Mouse (Mus musculus): Measurements from ENCODE around the gene Wdr63. TPM values are rescaled to one million over a fixed set of nuclear protein-coding genes. Genes with fewer than 3 reads are reported as not detected.

Wdr63 gene
- total RNA-seq, 4 experiments from 2014 or later: 0.21 to 1.5 (median 0.29) TPM

DNA sequence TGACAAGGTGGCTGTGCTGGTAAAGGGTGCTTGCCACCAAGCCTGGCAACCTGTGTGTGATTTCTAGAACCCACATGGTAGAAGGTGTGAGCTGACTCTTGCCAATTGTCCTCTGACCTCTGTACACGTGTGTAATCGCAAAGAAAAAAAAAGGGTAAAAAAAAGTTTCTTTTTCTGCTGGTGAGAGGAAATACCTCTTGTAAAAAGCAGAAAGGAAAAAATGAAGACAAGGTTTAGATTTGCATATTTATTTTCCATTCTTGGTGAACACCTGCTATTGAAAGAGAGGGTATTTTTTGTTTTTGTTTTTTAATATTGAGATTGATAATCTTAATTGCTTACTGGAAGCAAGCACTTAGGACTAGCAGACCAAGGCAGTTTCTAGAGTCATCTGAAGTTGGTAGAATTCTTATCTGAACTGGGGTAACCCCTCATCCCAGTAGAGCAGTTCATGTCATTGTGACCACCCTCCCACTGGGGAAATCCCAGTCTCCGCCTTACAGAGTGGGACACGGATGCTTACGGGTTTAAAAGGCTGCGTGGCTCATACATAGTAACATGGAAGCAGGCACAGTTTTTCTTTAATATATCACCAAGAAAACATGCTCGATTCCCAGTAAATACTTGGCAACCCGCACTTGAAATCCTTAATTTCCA is 15.0 kb upstream of the Wdr63 start:
- DNase-seq (ENCODE audit: low spot score in 2 of 2): no peak

- DNase-seq (ENCODE audit: low spot score in 2 of 2): no peak
Measured at GRCm38 (mm10) chr3:146122125-146122420, 14.1 kb upstream of the Wdr63 start.

- DNase-seq (ENCODE audit: low spot score in 2 of 2): no peak
Measured at GRCm38 (mm10) chr3:146121310-146122124, 13.6 kb upstream of the Wdr63 start.

- DNase-seq (ENCODE audit: low spot score in 2 of 2): no peak
Measured at GRCm38 (mm10) chr3:146117997-146118457, 10.1 kb upstream of the Wdr63 start.

DNA sequence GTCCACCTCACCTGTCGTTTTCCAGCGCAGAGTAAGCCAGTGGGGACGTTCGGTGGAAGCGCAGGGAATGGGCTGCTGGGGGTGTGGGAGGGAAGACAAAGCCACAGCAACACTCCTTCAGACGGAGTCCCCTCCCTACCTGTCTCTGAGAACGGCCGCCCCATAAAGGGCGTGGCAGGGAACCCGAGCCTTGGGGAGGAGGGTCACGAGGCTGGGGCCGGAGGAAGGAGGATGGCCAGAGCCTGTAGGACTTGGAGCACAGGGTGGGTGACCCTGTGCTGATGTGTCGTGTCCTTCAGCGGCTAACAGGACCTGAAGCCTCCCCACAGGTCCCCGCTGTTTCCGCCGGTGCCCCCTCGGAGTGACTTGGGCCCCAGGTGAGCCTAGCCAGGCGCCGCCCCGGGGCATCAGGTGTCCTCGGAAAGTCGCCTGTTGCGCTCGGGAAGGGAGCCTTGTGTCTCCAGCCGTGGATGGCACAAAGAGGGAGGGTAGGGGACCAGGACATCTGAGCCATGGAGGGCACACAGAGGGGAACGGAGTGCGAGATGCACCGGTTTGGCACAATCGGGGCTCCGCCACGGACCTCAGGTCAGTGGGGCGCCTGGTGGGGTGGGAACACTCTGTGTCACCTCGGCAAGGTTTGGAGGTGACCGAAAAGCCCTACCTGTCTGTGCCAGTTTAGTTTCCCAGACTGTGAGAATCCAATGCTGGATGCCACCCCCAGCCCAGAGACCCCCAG is 9.5 kb upstream of the Wdr63 start, which contains the start of gene Mcoln3:
Gene Mcoln3, plus strand, starts transcription at position 193 of the 739 bp plus-strand sequence.
- no peak for DNase-seq (ENCODE audit: low spot score in 2 of 2)

- no peak for DNase-seq (ENCODE audit: low spot score in 2 of 2)
Measured at GRCm38 (mm10) chr3:146110916-146111315, 3.0 kb upstream of the Wdr63 start.

DNA sequence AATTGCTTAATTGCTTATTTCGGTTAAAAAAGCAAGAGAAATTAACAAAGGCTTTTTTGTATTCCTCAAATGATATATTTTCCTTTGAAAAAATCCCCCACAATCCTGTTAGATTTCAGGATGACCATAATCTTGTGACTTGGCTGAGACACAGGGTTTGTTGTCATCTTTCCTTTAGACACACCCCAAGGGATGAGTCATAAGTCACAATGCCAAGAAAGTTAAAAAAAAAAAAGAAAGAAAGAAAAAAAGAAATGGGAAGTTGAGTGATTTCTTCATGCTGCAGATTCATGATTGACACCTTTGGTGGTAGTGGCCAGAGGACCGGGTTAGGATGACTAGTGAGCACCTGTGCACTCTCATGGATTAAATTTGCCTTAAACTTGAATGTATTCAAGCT is 2.4 kb upstream of the Wdr63 start:
- DNase-seq (ENCODE audit: low spot score in 2 of 2): no peak

GRCm38 (mm10) chr3:146108945-146109344 is 1.0 kb upstream of the Wdr63 start:
- no peak for DNase-seq (ENCODE audit: low spot score in 2 of 2)

- no peak for DNase-seq (ENCODE audit: low spot score in 2 of 2)
Measured at GRCm38 (mm10) chr3:146107116-146107849, 647 bp downstream of the Wdr63 start.

DNA sequence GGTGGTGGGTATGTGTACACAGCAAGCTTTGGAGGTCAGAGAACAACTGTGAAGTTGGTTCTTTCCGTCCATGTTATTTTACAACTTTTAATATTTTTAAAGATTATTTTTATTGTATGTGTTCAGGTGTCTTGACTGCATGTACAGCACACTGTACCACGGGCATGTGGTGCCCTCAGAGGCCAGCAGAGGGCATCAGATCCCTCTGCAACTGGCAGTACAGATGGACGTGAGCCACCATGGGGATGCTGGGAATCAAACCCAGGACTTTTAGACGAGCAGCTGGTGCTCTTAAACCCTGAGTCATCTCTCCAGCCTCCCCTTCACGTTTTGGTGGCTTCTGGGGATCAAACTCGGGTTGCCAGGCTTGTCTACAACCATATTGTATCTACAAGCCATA is 5.9 kb downstream of the Wdr63 start:
- no peak for DNase-seq (ENCODE audit: low spot score in 2 of 2)

GRCm38 (mm10) chr3:146099925-146100324 is 8.0 kb downstream of the Wdr63 start:
- no peak for DNase-seq (ENCODE audit: low spot score in 2 of 2)

DNA sequence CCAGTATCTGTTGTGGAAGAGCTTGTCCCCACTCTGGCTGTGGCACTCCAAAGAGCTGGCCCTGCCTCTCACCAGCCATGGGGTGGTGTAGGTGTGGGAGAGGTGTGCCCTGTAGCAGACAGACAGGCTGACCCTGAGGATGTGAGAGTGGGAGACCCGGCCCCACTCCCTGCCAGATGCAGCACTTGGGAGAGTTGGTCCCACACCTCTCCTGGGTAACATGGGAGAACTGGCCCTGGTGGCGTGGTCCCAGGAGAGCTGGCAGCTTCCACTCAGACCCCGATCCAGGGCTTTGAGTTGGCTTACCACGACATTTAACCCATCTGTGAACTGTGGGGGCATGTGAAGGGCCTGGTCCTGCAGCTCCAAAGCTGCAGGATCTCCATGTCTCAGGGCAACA is 10.1 kb downstream of the Wdr63 start:
- no peak for DNase-seq (ENCODE audit: low spot score in 2 of 2)

GRCm38 (mm10) chr3:146096986-146097385 is 10.9 kb downstream of the Wdr63 start:
- no peak for DNase-seq (ENCODE audit: low spot score in 2 of 2)

GRCm38 (mm10) chr3:146095066-146095465 is 12.9 kb downstream of the Wdr63 start:
- DNase-seq (ENCODE audit: low spot score in 2 of 2): no peak

- DNase-seq (ENCODE audit: low spot score in 2 of 2): no peak
Measured at GRCm38 (mm10) chr3:146090988-146091657, 16.8 kb downstream of the Wdr63 start.

GRCm38 (mm10) chr3:146080241-146080640 is 27.7 kb downstream of the Wdr63 start:
- no peak for DNase-seq (ENCODE audit: low spot score in 2 of 2)

DNA sequence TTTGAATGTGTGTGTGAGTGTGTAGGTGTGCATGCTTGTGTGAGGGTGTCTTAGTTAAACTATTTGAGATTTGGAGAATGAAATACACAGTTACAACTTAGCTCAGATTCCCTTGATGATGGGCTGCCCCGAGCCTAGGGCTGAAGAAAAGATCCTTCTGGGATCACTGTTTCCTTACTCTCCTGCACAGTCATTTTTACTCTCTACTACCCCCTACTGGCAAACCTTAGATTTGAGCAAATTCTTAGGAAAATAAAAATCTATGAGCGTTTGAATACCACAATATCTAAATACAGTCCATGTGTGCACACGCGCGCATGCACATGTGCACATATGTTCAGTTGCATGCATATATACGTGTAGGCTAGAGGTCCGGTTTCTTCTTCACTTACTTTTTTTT is 35.1 kb downstream of the Wdr63 start:
- DNase-seq (ENCODE audit: low spot score in 2 of 2): no peak

DNA sequence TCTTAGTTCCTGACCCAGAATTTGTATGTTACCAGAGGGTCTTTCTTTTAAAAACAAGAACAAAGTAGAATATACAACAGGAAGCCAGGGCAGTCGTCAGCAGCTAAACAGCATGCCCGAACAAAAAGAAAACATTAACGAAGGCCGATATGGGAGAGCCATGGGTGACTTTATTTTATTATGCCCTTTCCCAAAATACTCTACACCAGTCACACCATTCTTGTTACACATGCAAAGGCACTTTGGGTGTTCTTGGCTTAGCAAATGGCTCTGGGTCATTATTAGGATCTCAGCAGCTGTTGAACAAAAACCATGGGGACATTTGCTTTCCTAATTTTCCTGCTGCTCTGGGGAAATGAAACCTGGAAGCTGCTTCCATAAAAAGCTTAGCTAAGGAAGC is 38.7 kb downstream of the Wdr63 start:
- DNase-seq (ENCODE audit: low spot score in 2 of 2): no peak

DNA sequence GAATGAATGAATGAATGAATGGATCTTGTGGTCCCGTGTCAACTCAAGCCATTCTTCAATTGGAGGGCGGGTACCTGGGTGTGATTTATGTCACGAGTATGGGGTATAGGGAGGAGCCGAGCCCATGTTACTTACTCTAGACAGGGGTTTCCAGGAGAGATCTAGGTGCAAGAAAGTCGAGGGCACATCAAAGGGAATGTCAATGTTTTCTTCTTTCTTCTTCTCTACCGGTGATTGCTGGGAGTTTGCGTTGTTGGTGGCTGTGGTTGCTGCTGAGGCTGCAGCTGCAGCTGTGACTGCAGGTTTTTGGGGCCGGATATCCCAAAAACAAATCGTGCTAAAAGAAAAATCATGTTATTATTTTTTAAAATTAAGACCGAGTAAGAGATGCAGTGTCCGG is 44.8 kb downstream of the Wdr63 start:
- no peak for DNase-seq (ENCODE audit: low spot score in 2 of 2)

DNA sequence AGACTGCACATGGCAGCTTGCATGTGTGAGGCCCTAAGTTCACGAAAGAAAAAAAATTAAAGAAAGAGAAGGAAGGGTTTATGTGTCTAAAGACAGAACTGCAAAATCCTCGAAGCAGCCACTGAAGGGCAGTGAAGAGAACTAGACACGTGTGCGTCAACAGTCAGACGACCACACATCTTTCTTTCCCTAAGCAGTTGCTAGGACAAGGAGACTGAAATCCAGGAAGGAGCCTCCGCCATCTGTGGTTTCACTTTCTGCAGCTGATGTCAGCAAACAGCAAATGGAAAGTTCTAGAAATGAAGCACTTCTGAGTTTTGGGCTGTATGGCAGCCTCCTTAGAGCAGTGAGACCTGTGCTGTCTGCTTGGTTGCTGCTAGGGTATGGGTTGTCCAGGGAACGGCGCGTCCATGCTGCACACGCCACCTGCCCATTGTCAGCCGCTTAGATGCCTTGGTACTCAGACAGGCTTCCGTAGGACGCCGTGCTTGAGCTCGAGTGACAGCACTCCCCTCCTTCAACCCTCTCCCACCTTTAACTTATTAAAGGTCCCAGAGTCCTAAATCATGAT is 48.5 kb downstream of the Wdr63 start:
- DNase-seq (ENCODE audit: low spot score in 2 of 2): no peak

GRCm38 (mm10) chr3:146058263-146058662 is 49.7 kb downstream of the Wdr63 start:
- DNase-seq (ENCODE audit: low spot score in 2 of 2): no peak

All from left cerebral cortex, adult 8-10 months (tissue).